Mouse (Mus musculus) urinary bladder, postnatal 10 days (tissue): ENCODE results near the gene Vsir.
A peak's percentile ranks its signal among the peaks of the same experiment; 100 is the strongest.

ENCODE experiments used
- DNase-seq: peaks from one replicate; pipeline ENCODE4 v3.0.0; 2022; ENCODE audit warnings: low spot score

Gene Vsir

GRCm38 (mm10) chr10:60346701-60347405 is at the start of gene Vsir:
Vsir (plus strand) TSS chr10:60346851.
- DNase-seq: no peak

- no peak for DNase-seq
Observed at GRCm38 (mm10) chr10:60299636-60300035, 47.0 kb upstream of the Vsir start.

GRCm38 (mm10) chr10:60303419-60303818 is 43.2 kb upstream of the Vsir start:
- no peak for DNase-seq

GRCm38 (mm10) chr10:60304854-60305628 is 41.6 kb upstream of the Vsir start:
- no peak for DNase-seq

GRCm38 (mm10) chr10:60310629-60311028 is 36.0 kb upstream of the Vsir start:
- no peak for DNase-seq

GRCm38 (mm10) chr10:60313606-60314005 is 33.0 kb upstream of the Vsir start:
- DNase-seq: no peak

GRCm38 (mm10) chr10:60316166-60316565 is 30.5 kb upstream of the Vsir start:
- no peak for DNase-seq

GRCm38 (mm10) chr10:60328963-60329650 is 17.5 kb upstream of the Vsir start:
- DNase-seq: no peak

GRCm38 (mm10) chr10:60334583-60334982 is 12.1 kb upstream of the Vsir start:
- DNase-seq: no peak

GRCm38 (mm10) chr10:60335021-60335420 is 11.6 kb upstream of the Vsir start:
- no peak for DNase-seq

- no peak for DNase-seq
Observed at GRCm38 (mm10) chr10:60341528-60341927, 5.1 kb upstream of the Vsir start.

- DNase-seq: no peak
Observed at GRCm38 (mm10) chr10:60344111-60344510, 2.5 kb upstream of the Vsir start.

- DNase-seq: no peak
Observed at GRCm38 (mm10) chr10:60346056-60346455, 595 bp upstream of the Vsir start.

GRCm38 (mm10) chr10:60347768-60348610 is 1.3 kb downstream of the Vsir start:
- no peak for DNase-seq

- DNase-seq: no peak
Observed at GRCm38 (mm10) chr10:60349056-60349455, 2.4 kb downstream of the Vsir start.

GRCm38 (mm10) chr10:60349644-60350043 is 3.0 kb downstream of the Vsir start:
- no peak for DNase-seq

- no peak for DNase-seq
Observed at GRCm38 (mm10) chr10:60350077-60350804, 3.6 kb downstream of the Vsir start.

- peak; percentile 91 for DNase-seq
Observed at GRCm38 (mm10) chr10:60350805-60351167, 4.1 kb downstream of the Vsir start.

- DNase-seq: no peak
Observed at GRCm38 (mm10) chr10:60351248-60351647, 4.6 kb downstream of the Vsir start.

- DNase-seq: no peak
Observed at GRCm38 (mm10) chr10:60351761-60352455, 5.3 kb downstream of the Vsir start.
